Mouse (Mus musculus) 416B (cell line): ENCODE measurements around the gene 6430531B16Rik.

Experiments
- DNase-seq: peaks from one replicate; pipeline ENCODE4 v3.0.0; 2011; ENCODE audit warnings: low read depth

Gene 6430531B16Rik

DNA sequence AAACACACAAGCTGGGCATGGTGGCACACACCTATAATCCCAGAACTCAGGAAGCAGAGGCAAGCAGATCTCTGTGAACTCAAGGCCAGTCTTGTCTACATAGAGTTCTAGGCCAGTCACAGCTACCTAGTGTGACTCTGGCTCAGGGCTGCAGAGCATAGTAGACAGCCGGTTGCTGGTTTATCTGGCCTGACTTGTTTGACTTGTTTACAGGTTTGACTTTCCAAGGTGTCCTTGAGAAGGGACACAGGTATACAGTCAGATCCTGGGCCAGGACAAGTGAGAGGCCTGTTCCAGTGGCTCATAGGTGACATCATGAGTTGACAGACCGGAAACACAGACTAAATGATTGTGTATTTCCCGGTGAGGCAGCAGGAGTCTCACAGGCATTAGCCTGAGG, 41.4 kb downstream of the 6430531B16Rik start:
- DNase-seq = no peak

DNA sequence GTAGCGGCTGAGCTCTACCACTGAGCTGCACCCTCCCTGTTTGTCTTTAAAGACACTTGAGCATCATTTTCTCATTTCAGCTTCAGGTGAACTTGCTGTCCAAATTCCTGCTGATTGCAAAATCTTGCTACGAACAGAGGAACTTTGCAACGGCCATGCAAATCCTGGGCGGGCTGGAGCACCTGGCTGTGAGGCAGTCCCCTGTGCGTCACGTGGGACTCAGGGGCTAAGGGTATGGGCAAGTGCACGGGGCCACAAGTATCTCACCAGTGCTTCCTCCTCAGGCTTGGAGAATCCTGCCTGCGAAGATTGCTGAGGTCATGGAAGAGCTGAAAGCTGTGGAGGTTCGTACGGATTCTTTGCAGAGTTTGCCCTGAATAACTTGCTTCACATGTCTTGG, 41.9 kb downstream of the 6430531B16Rik start:
- DNase-seq = no peak

- DNase-seq = peak; percentile 58
Measured at GRCm38 (mm10) chr7:139930732-139931131, 47.8 kb downstream of the 6430531B16Rik start.
